ENCODE assay signal across 25 mouse cellular contexts in the genomic region with DNA sequence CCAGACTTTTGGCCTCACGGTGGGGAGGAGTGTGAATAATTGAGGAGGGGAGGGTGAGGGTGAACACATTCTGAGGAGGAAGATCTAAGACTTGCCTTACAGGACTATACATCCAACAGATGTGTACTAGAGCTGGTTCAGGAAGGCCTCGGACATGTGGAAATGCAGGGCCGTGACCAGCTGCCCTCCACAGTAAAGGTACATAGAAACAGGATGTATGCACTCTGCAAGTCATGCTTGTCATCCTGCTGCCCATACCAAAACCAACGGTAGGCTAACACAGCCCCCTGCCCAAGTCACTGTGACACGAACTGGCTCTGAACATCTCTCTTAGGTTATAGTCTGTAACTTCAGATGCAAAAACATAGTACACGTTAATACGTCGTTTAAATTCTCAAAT.
"Had no signal": no experiment of that assay in that cellular context is flagged by ENCODE, and none has a peak within 500 bp of the region (broad histone marks: within the 10 kb centered on the region; RNA-seq: fewer than 3 reads in every experiment).

No protein-coding gene starts in this region.

- H3K4me1 ChIP-seq: hindbrain, embryonic 10.5 days; limb, embryonic 13.5 days; limb, embryonic 15.5 days had no signal

- DNase-seq: gastrocnemius, adult 2 months; gastrocnemius, postnatal 10 days; gastrocnemius, postnatal 25 days; heart, adult 2 months; heart, postnatal 10 days; heart, postnatal 4 days; kidney, adult 11 months; kidney, adult 2 months; kidney, adult 9 months; kidney, postnatal 14 days; kidney, postnatal 36 days; layer of hippocampus, adult 9-11 months; layer of hippocampus, postnatal 36 days; left cerebral cortex, postnatal 4 days had no signal

- H3K9ac ChIP-seq: hindbrain, embryonic 12.5 days; hindbrain, embryonic 14.5 days; kidney, embryonic 15.5 days; limb, embryonic 13.5 days; limb, embryonic 15.5 days had no signal

- ATAC-seq: hindbrain, postnatal 0 days; intestine, embryonic 16.5 days had no signal

- H3K27me3 ChIP-seq: hindbrain, embryonic 12.5 days; kidney, embryonic 15.5 days; limb, embryonic 13.5 days; limb, embryonic 15.5 days had no signal

- H3K4me2 ChIP-seq: heart, embryonic 11.5 days; hindbrain, embryonic 12.5 days; hindbrain, embryonic 14.5 days; kidney, embryonic 15.5 days; limb, embryonic 13.5 days; limb, embryonic 15.5 days; liver, embryonic 11.5 days had no signal

- H3K27ac ChIP-seq: gastrocnemius, adult 2 months; heart, adult 2 months; hindbrain, embryonic 10.5 days; hindbrain, embryonic 12.5 days; hindbrain, embryonic 14.5 days; hindbrain, postnatal 0 days; kidney, embryonic 15.5 days; kidney, postnatal 0 days; limb, embryonic 13.5 days; limb, embryonic 15.5 days had no signal

- H3K4me3 ChIP-seq: gastrocnemius, adult 2 months; heart, adult 2 months; hindbrain, embryonic 10.5 days; hindbrain, embryonic 12.5 days; kidney, embryonic 15.5 days; limb, embryonic 13.5 days; limb, embryonic 15.5 days had no signal

- H3K9me3 ChIP-seq: hindbrain, embryonic 10.5 days; hindbrain, embryonic 12.5 days; kidney, embryonic 15.5 days; limb, embryonic 13.5 days; limb, embryonic 15.5 days had no signal
